ENCODE assay signal across 10 mouse cellular contexts in genomic region chr8:85220992-85221391, GRCm38 (mm10). TPM values are rescaled to one million over a fixed set of nuclear protein-coding genes. Genes with fewer than 3 reads are reported as not detected.
DNase-seq lines count a peak whose midpoint lies in the region; ATAC-seq and TF ChIP-seq lines count a peak whose summit lies in the region.
"Had no signal": no experiment of that assay in that cellular context is flagged by ENCODE, and none has a peak within 500 bp of the region (broad histone marks: within the 10 kb centered on the region; RNA-seq: fewer than 3 reads in every experiment).

No protein-coding gene starts in this region.

- no peak for TF ChIP-seq EP300 in MEL (IDR thresholded peaks at IDR 0.05; ENCODE audit: low read depth in 1 of 2, low read length in 2 of 2)

- no peak overlapping the region for H3K27ac ChIP-seq in MEL (ENCODE audit: control insufficient read depth, low read depth, low read length)
- no peak overlapping the region for H3K27ac ChIP-seq in midbrain, embryonic 11.5 days (ENCODE audit: low read depth, low read length)
- H3K27ac ChIP-seq: forebrain, embryonic 15.5 days had no signal

- H3K9me3 ChIP-seq in MEL (replicated peaks; ENCODE audit: insufficient read depth, low read length), result no peaks in the 10 kb centered on the region
- H3K9me3 ChIP-seq in midbrain, embryonic 11.5 days (ENCODE audit: control insufficient read depth, low read length), result no peaks in the 10 kb centered on the region
- H3K9me3 ChIP-seq: forebrain, embryonic 15.5 days had no signal

- ATAC-seq in midbrain, embryonic 11.5 days (ENCODE audit: low FRiP score), result no peak
- ATAC-seq: forebrain, embryonic 15.5 days had no signal

- no peak for TF ChIP-seq POLR2A in MEL (IDR thresholded peaks at IDR 0.05; ENCODE audit: control insufficient read depth in 1 of 2, insufficient read depth in 1 of 2, low read depth in 1 of 2, low read length in 2 of 2, poor library complexity in 1 of 2)
- no peak for TF ChIP-seq POLR2A in brain, embryonic 14.5 days (IDR thresholded peaks at IDR 0.05; ENCODE audit: borderline replicate concordance, extremely low read depth, insufficient read depth, insufficient read length, poor library complexity, severe bottlenecking)

- intact Hi-C loops in heart, postnatal 10 days (cut with DNase I), result no loop called here

- TF ChIP-seq RAD21 in MEL (IDR thresholded peaks at IDR 0.05; ENCODE audit: low read depth, low read length), result no peak

- H3K79me2 ChIP-seq in MEL (ENCODE audit: control insufficient read depth, insufficient read depth, low read length, poor library complexity), result no peaks in the 10 kb centered on the region

- no peak for TF ChIP-seq CTCF in MEL (IDR thresholded peaks at IDR 0.05 in 2 of 3, conservative IDR thresholded peaks at IDR 0.05 in 1 of 3; ENCODE audit: control insufficient read depth in 1 of 3, insufficient read depth in 1 of 3, low read depth in 2 of 3, low read length in 3 of 3, poor library complexity in 1 of 3, severe bottlenecking in 1 of 3)
- TF ChIP-seq CTCF in brain, embryonic 14.5 days (IDR thresholded peaks at IDR 0.05; ENCODE audit: borderline replicate concordance, extremely low read depth, insufficient read depth, insufficient read length), result no peak

- peak; percentile 42 for DNase-seq in MEL (ENCODE audit: low read depth, low spot score)
- peak; percentile 14 for DNase-seq in brain, embryonic 14.5 days (ENCODE audit: low read depth)
- peak; percentile 34 to 39 for DNase-seq in heart, postnatal 10 days
- DNase-seq in lung, adult 18-20 months, result peak; percentile 9 to 12
- DNase-seq in left cerebral cortex, adult 9 months (ENCODE audit: low spot score in 2 of 2), result no peak
- DNase-seq in right cerebral cortex, postnatal 25 days, result no peak
- DNase-seq in midbrain, embryonic 11.5 days (ENCODE audit: low spot score, missing footprints), result no peak
- no peak for DNase-seq in urinary bladder, postnatal 10 days (ENCODE audit: low spot score)

- 56% methylated on average over 6 of the region's 6 CpGs for WGBS in midbrain, embryonic 11.5 days

- no peaks in the 10 kb centered on the region for H3K4me1 ChIP-seq in MEL (ENCODE audit: control insufficient read depth in 1 of 2, insufficient read depth in 2 of 2, low read length in 2 of 2)
- H3K4me1 ChIP-seq in midbrain, embryonic 11.5 days (ENCODE audit: control insufficient read depth, insufficient read depth, low read length), result no peaks in the 10 kb centered on the region
- H3K4me1 ChIP-seq: forebrain, embryonic 15.5 days had no signal

- H3K4me3 ChIP-seq in MEL (ENCODE audit: control insufficient read depth in 1 of 2, insufficient read depth in 1 of 2, low read depth in 2 of 2, low read length in 2 of 2), result no peak overlapping the region
- H3K4me3 ChIP-seq in midbrain, embryonic 11.5 days (ENCODE audit: low read depth, low read length), result no peak overlapping the region
- H3K4me3 ChIP-seq: forebrain, embryonic 15.5 days had no signal

- no peak overlapping the region for H3K9ac ChIP-seq in MEL (ENCODE audit: control insufficient read depth, low read depth, low read length, poor library complexity, severe bottlenecking)
- no peak overlapping the region for H3K9ac ChIP-seq in midbrain, embryonic 11.5 days (ENCODE audit: low read length)
- H3K9ac ChIP-seq: forebrain, embryonic 15.5 days had no signal

- no peak overlapping the region for H3K4me2 ChIP-seq in midbrain, embryonic 11.5 days
- H3K4me2 ChIP-seq: forebrain, embryonic 15.5 days had no signal

- H3K27me3 ChIP-seq in MEL (ENCODE audit: control insufficient read depth in 1 of 2, insufficient read depth in 2 of 2, low read length in 2 of 2), result no peaks in the 10 kb centered on the region; a peak in 1 of 4 replicates
- H3K27me3 ChIP-seq in midbrain, embryonic 11.5 days (ENCODE audit: control insufficient read depth, insufficient read depth, low read length), result no peaks in the 10 kb centered on the region
- H3K27me3 ChIP-seq: forebrain, embryonic 15.5 days had no signal

- H3K36me3 ChIP-seq in MEL (ENCODE audit: control insufficient read depth in 1 of 2, insufficient read depth in 2 of 2, low read length in 2 of 2), result no peaks in the 10 kb centered on the region
- H3K36me3 ChIP-seq in midbrain, embryonic 11.5 days (ENCODE audit: control insufficient read depth, insufficient read depth, low read length), result no peaks in the 10 kb centered on the region
- H3K36me3 ChIP-seq: forebrain, embryonic 15.5 days had no signal

TF ChIP-seq in MEL, 35 proteins besides CTCF, POLR2A, EP300 and RAD21:
- TF ChIP-seq SMC3 (IDR thresholded peaks at IDR 0.05; ENCODE audit: low read depth, low read length) (no peak), TCF12 (IDR thresholded peaks at IDR 0.05; ENCODE audit: low read depth, low read length) (no peak), MAFK (IDR thresholded peaks at IDR 0.05; ENCODE audit: borderline replicate concordance, low read depth, low read length) (no peak), NELFE (IDR thresholded peaks at IDR 0.05; ENCODE audit: low read depth, low read length) (no peak), KAT2A (conservative IDR thresholded peaks at IDR 0.05; ENCODE audit: low read depth, low read length) (no peak), ZNF384 (IDR thresholded peaks at IDR 0.05; ENCODE audit: low read depth, low read length) (no peak), RCOR1 (IDR thresholded peaks at IDR 0.05; ENCODE audit: low read depth, low read length) (no peak), MYB (IDR thresholded peaks at IDR 0.05; ENCODE audit: low read depth, low read length) (no peak), HCFC1 (IDR thresholded peaks at IDR 0.05; ENCODE audit: low read depth, low read length) (no peak), UBTF (IDR thresholded peaks at IDR 0.05; ENCODE audit: borderline replicate concordance, insufficient read depth, low read depth, low read length) (no peak), USF2 (IDR thresholded peaks at IDR 0.05; ENCODE audit: borderline replicate concordance in 1 of 2, insufficient read depth in 1 of 2, low read depth in 1 of 2, low read length in 2 of 2) (no peak), POLR2AphosphoS5 (IDR thresholded peaks at IDR 0.05; ENCODE audit: borderline replicate concordance, low read depth, low read length) (no peak), POLR2AphosphoS2 (IDR thresholded peaks at IDR 0.05; ENCODE audit: low read length) (no peak), ELF1 (IDR thresholded peaks at IDR 0.05; ENCODE audit: low read depth, low read length) (no peak), TAL1 (IDR thresholded peaks at IDR 0.05; ENCODE audit: low read length) (no peak)

RNA-seq across cellular contexts. Expression of gene Olfr371, which starts 4.8 kb away (rescaled TPM):
- not detected in 2 replicates for total RNA-seq in MEL (2012; rRNA removed)
- not detected for polyA plus RNA-seq in MEL (2012; ENCODE audit: insufficient read depth in 1 of 2, insufficient read length in 2 of 2, low read depth in 1 of 2, low replicate concordance in 2 of 2, missing spikeins in 1 of 2)
- not detected in 2 replicates for polyA plus RNA-seq in brain, embryonic 14.5 days (2012; rRNA removed)
- total RNA-seq in heart, postnatal 10 days (2021), result not detected
- polyA plus RNA-seq in midbrain, embryonic 11.5 days (2014; fragmentation: Nextera tagmentation; extraction: Ambion mirVana), result not detected in 2 replicates
- total RNA-seq: left cerebral cortex, postnatal 25 days had no signal
- polyA plus RNA-seq: forebrain, embryonic 15.5 days had no signal

Comparison
In these comparisons a context has a peak if more than half of its experiments do, and no peak if none do; other contexts are left out.
1. DNase-seq: peak in MEL (single experiment), brain, embryonic 14.5 days (single experiment), heart, postnatal 10 days (2 of 2) and lung, adult 18-20 months (2 of 2); none in left cerebral cortex, adult 9 months (0 of 2), right cerebral cortex, postnatal 25 days (single experiment), midbrain, embryonic 11.5 days (single experiment) and urinary bladder, postnatal 10 days (single experiment).